Mouse (Mus musculus): ENCODE data around the gene Gja5. TPM values are rescaled to one million over a fixed set of nuclear protein-coding genes. Genes with fewer than 3 reads are reported as not detected.

Gja5 gene
- polyA plus RNA-seq, 1 experiment: 2.6 TPM

- no peak overlapping the region for H3K27ac ChIP-seq (replicated peaks; ENCODE audit: low read depth, low read length)
- H3K4me3 ChIP-seq (ENCODE audit: insufficient read depth, low read depth, low read length): no peak overlapping the region
- H3K4me1 ChIP-seq (ENCODE audit: control insufficient read depth, insufficient read depth, insufficient read length, low read length): no peaks in the 10 kb centered on the region
Observed at GRCm38 (mm10) chr3:96970986-96971385, 66.5 kb downstream of the Gja5 start.

- Histone ChIP-seq H3K4me1 (ENCODE audit: control insufficient read depth, insufficient read depth, insufficient read length, low read length) (no peaks in the 10 kb centered on the region), H3K4me3 (ENCODE audit: insufficient read depth, low read depth, low read length) (no peak overlapping the region), H3K27ac (replicated peaks; ENCODE audit: low read depth, low read length) (no peak overlapping the region)
Observed at GRCm38 (mm10) chr3:96974467-96974866, 70.0 kb downstream of the Gja5 start.

- Histone ChIP-seq H3K4me3 (ENCODE audit: insufficient read depth, low read depth, low read length) (no peak overlapping the region), H3K27ac (replicated peaks; ENCODE audit: low read depth, low read length) (no peak overlapping the region)
Observed at GRCm38 (mm10) chr3:96975628-96976027, 71.1 kb downstream of the Gja5 start.

GRCm38 (mm10) chr3:96977507-96977906, 73.0 kb downstream of the Gja5 start:
- Histone ChIP-seq H3K27ac (replicated peaks; ENCODE audit: low read depth, low read length) (no peak overlapping the region), H3K4me1 (ENCODE audit: control insufficient read depth, insufficient read depth, insufficient read length, low read length) (no peaks in the 10 kb centered on the region), H3K4me3 (ENCODE audit: insufficient read depth, low read depth, low read length) (no peak overlapping the region)

More at GRCm38 (mm10) chr3:96975628-96976027, 71.1 kb downstream of the Gja5 start:
- no peaks in the 10 kb centered on the region for H3K4me1 ChIP-seq (ENCODE audit: control insufficient read depth, insufficient read depth, insufficient read length, low read length)

- H3K4me3 ChIP-seq (ENCODE audit: insufficient read depth, low read depth, low read length): no peak overlapping the region
- no peaks in the 10 kb centered on the region for H3K4me1 ChIP-seq (ENCODE audit: control insufficient read depth, insufficient read depth, insufficient read length, low read length)
- H3K27ac ChIP-seq (replicated peaks; ENCODE audit: low read depth, low read length): no peak overlapping the region
Observed at GRCm38 (mm10) chr3:96978469-96978868, 74.0 kb downstream of the Gja5 start.

- no peak overlapping the region for H3K4me3 ChIP-seq (ENCODE audit: insufficient read depth, low read depth, low read length)
- no peaks in the 10 kb centered on the region for H3K4me1 ChIP-seq (ENCODE audit: control insufficient read depth, insufficient read depth, insufficient read length, low read length)
- no peak overlapping the region for H3K27ac ChIP-seq (replicated peaks; ENCODE audit: low read depth, low read length)
Observed at GRCm38 (mm10) chr3:96979020-96979419, 74.5 kb downstream of the Gja5 start.

- Histone ChIP-seq H3K27ac (replicated peaks; ENCODE audit: low read depth, low read length) (no peak overlapping the region), H3K4me1 (ENCODE audit: control insufficient read depth, insufficient read depth, insufficient read length, low read length) (no peaks in the 10 kb centered on the region), H3K4me3 (ENCODE audit: insufficient read depth, low read depth, low read length) (no peak overlapping the region)
Observed at GRCm38 (mm10) chr3:96981833-96982232, 77.3 kb downstream of the Gja5 start.

GRCm38 (mm10) chr3:96982666-96983065, 78.2 kb downstream of the Gja5 start:
- Histone ChIP-seq H3K27ac (replicated peaks; ENCODE audit: low read depth, low read length) (no peak overlapping the region), H3K4me3 (ENCODE audit: insufficient read depth, low read depth, low read length) (no peak overlapping the region), H3K4me1 (ENCODE audit: control insufficient read depth, insufficient read depth, insufficient read length, low read length) (no peaks in the 10 kb centered on the region)

GRCm38 (mm10) chr3:96992526-96992925, 88.0 kb downstream of the Gja5 start:
- Histone ChIP-seq H3K27ac (replicated peaks; ENCODE audit: low read depth, low read length) (no peak overlapping the region), H3K4me3 (ENCODE audit: insufficient read depth, low read depth, low read length) (no peak overlapping the region), H3K4me1 (ENCODE audit: control insufficient read depth, insufficient read depth, insufficient read length, low read length) (no peaks in the 10 kb centered on the region; the same call in 1 of the 2 replicates)

GRCm38 (mm10) chr3:96997770-96998169, 93.3 kb downstream of the Gja5 start:
- Histone ChIP-seq H3K4me1 (ENCODE audit: control insufficient read depth, insufficient read depth, insufficient read length, low read length) (peaks cover 2% of the 10 kb centered on the region; the same call in 1 of the 2 replicates), H3K4me3 (ENCODE audit: insufficient read depth, low read depth, low read length) (no peak overlapping the region), H3K27ac (replicated peaks; ENCODE audit: low read depth, low read length) (no peak overlapping the region)

GRCm38 (mm10) chr3:97003111-97003510, 98.6 kb downstream of the Gja5 start:
- no peak overlapping the region for H3K4me3 ChIP-seq (ENCODE audit: insufficient read depth, low read depth, low read length)
- H3K4me1 ChIP-seq (ENCODE audit: control insufficient read depth, insufficient read depth, insufficient read length, low read length): no peaks in the 10 kb centered on the region

GRCm38 (mm10) chr3:97004509-97004908, 100.0 kb downstream of the Gja5 start:
- H3K4me3 ChIP-seq (ENCODE audit: insufficient read depth, low read depth, low read length): no peak overlapping the region
- H3K27ac ChIP-seq (replicated peaks; ENCODE audit: low read depth, low read length): no peak overlapping the region
- no peaks in the 10 kb centered on the region for H3K4me1 ChIP-seq (ENCODE audit: control insufficient read depth, insufficient read depth, insufficient read length, low read length)

More at GRCm38 (mm10) chr3:97003111-97003510, 98.6 kb downstream of the Gja5 start:
- no peak overlapping the region for H3K27ac ChIP-seq (replicated peaks; ENCODE audit: low read depth, low read length)

GRCm38 (mm10) chr3:97007010-97007448, 102.5 kb downstream of the Gja5 start:
- no peaks in the 10 kb centered on the region for H3K4me1 ChIP-seq (ENCODE audit: control insufficient read depth, insufficient read depth, insufficient read length, low read length)
- no peak overlapping the region for H3K27ac ChIP-seq (replicated peaks; ENCODE audit: low read depth, low read length)
- H3K4me3 ChIP-seq (ENCODE audit: insufficient read depth, low read depth, low read length): no peak overlapping the region

GRCm38 (mm10) chr3:97025226-97025625, 120.7 kb downstream of the Gja5 start:
- no peak overlapping the region for H3K27ac ChIP-seq (replicated peaks; ENCODE audit: low read depth, low read length)
- no peak overlapping the region for H3K4me3 ChIP-seq (ENCODE audit: insufficient read depth, low read depth, low read length)

GRCm38 (mm10) chr3:97032053-97032496, 127.6 kb downstream of the Gja5 start:
- H3K27ac ChIP-seq (replicated peaks; ENCODE audit: low read depth, low read length): no peak overlapping the region; the same call in 1 of the 2 replicates
- peak overlapping the region; percentile 38 for H3K4me3 ChIP-seq (ENCODE audit: insufficient read depth, low read depth, low read length)

More at GRCm38 (mm10) chr3:97025226-97025625, 120.7 kb downstream of the Gja5 start:
- no peaks in the 10 kb centered on the region; the same call in 1 of the 2 replicates for H3K4me1 ChIP-seq (ENCODE audit: control insufficient read depth, insufficient read depth, insufficient read length, low read length)

GRCm38 (mm10) chr3:97035558-97035957, 131.1 kb downstream of the Gja5 start:
- Histone ChIP-seq H3K27ac (replicated peaks; ENCODE audit: low read depth, low read length) (no peak overlapping the region), H3K4me1 (ENCODE audit: control insufficient read depth, insufficient read depth, insufficient read length, low read length) (no peaks in the 10 kb centered on the region)

More at GRCm38 (mm10) chr3:97032053-97032496, 127.6 kb downstream of the Gja5 start:
- no peaks in the 10 kb centered on the region for H3K4me1 ChIP-seq (ENCODE audit: control insufficient read depth, insufficient read depth, insufficient read length, low read length)

More at GRCm38 (mm10) chr3:97035558-97035957, 131.1 kb downstream of the Gja5 start:
- H3K4me3 ChIP-seq (ENCODE audit: insufficient read depth, low read depth, low read length): no peak overlapping the region

Measured in brown adipose tissue, adult 24 weeks (tissue).